Mouse (Mus musculus): ENCODE data around the gene Rp9.

Gene Rp9

GRCm38 (mm10) chr9:22366621-22367020, 102.9 kb downstream of the Rp9 start:
- no peak for DNase-seq (ENCODE audit: extremely low spot score)

- no peak for DNase-seq (ENCODE audit: extremely low spot score)
Observed at GRCm38 (mm10) chr9:22366221-22366620, 103.3 kb downstream of the Rp9 start.
